Mouse (Mus musculus) testis, adult 2 months (tissue): ENCODE measurements around the gene Atl2. TPM values are rescaled to one million over a fixed set of nuclear protein-coding genes. Genes with fewer than 3 reads are reported as not detected.

Source experiments
- H3K27ac ChIP-seq: fragments of 200-500 bp; 2 replicates; pipeline ENCODE4 v1.5.1; 2012; ENCODE audit warnings: low read depth, low read length; ENCODE audit not compliant: control insufficient read depth, insufficient read depth
- H3K27me3 ChIP-seq: fragments of 200-500 bp; 2 replicates; pipeline ENCODE4 v1.6.1; 2012; ENCODE audit warnings: mild to moderate bottlenecking, low read length, moderate library complexity; ENCODE audit not compliant: control insufficient read depth, insufficient read depth
- H3K36me3 ChIP-seq: fragments of 200-500 bp; 2 replicates; pipeline ENCODE4 v1.6.1; 2012; ENCODE audit warnings: mild to moderate bottlenecking, low read length; ENCODE audit not compliant: control insufficient read depth, insufficient read depth
- H3K4me1 ChIP-seq: fragments of 200-500 bp; 2 replicates; pipeline ENCODE4 v1.6.1; 2012; ENCODE audit warnings: low read length; ENCODE audit not compliant: control insufficient read depth, insufficient read depth
- H3K4me3 ChIP-seq: fragments of 200-500 bp; 2 replicates; pipeline ENCODE4 v1.5.1; 2012; ENCODE audit warnings: low read depth, mild to moderate bottlenecking, low read length, moderate library complexity, mixed read lengths; ENCODE audit not compliant: control insufficient read depth
- CTCF ChIP-seq: fragments of 200-500 bp; IDR thresholded peaks from 2 replicates; pipeline ENCODE4 v1.5.1; 2012; ENCODE audit warnings: low read depth, mild to moderate bottlenecking, inconsistent platforms, low read length, moderate library complexity; ENCODE audit not compliant: control insufficient read depth, insufficient read depth, insufficient replicate concordance
- POLR2A ChIP-seq: fragments of 200-500 bp; IDR thresholded peaks from 2 replicates; pipeline ENCODE4 v1.6.1; 2012; ENCODE audit warnings: low read depth, mild to moderate bottlenecking, inconsistent platforms, low read length, moderate library complexity; ENCODE audit not compliant: control insufficient read depth
- polyA plus RNA-seq: library from polyadenylated mRNA; depleted of rRNA; stranded (reverse); fragments of >200 nt; gene quantifications from 2 replicates; pipeline ENCODE4 v1.2.3, GENCODE M21; 2012; rRNA removed

Gene Atl2
- polyA plus RNA-seq, 1 experiment = 19.9 TPM

- Histone ChIP-seq H3K4me1 (no peaks in the 10 kb centered on the region), H3K4me3 (no peak overlapping the region), H3K36me3 (no peaks in the 10 kb centered on the region), H3K27me3 (no peaks in the 10 kb centered on the region), H3K27ac (no peak overlapping the region)
- no peak for TF ChIP-seq CTCF
- no peak for TF ChIP-seq POLR2A
Observed at GRCm38 (mm10) chr17:79802056-79802455, 93.9 kb downstream of the Atl2 start.

- Histone ChIP-seq H3K27ac (no peak overlapping the region), H3K4me1 (no peaks in the 10 kb centered on the region), H3K27me3 (no peaks in the 10 kb centered on the region), H3K4me3 (no peak overlapping the region), H3K36me3 (no peaks in the 10 kb centered on the region)
- TF ChIP-seq POLR2A = no peak
- TF ChIP-seq CTCF = no peak
Observed at GRCm38 (mm10) chr17:79798831-79799230, 97.1 kb downstream of the Atl2 start.

Other genes with a start within 250 kb of the Atl2 start
- 34.0 and 35.3 TPM in 2 replicates for gene Cyp1b1, start 181.1 kb downstream of the Atl2 start, polyA plus RNA-seq
- gene Hnrnpll, start 166.2 kb upstream of the Atl2 start, polyA plus RNA-seq = 44.0 and 52.0 TPM in 2 replicates
- gene Galm, start 231.3 kb upstream of the Atl2 start, polyA plus RNA-seq = 19.5 and 27.5 TPM in 2 replicates